Mouse (Mus musculus) erythroblast, embryonic 14.5 days (primary cell): ENCODE data around the gene Rpl22.

Experiments
- GATA1 ChIP-seq: IDR thresholded peaks from 2 replicates; pipeline ENCODE4 v1.6.1; 2012; ENCODE audit warnings: low read length, inconsistent platforms, mixed read lengths
- TAL1 ChIP-seq: IDR thresholded peaks from 3 replicates; pipeline ENCODE4 v1.6.1; 2012; ENCODE audit warnings: low read length, inconsistent platforms, mixed read lengths

- TF ChIP-seq GATA1 (no peak), TAL1 (no peak)
Measured at GRCm38 (mm10) chr4:152350722-152351421, 25.3 kb downstream of the Rpl22 start.
